Mouse (Mus musculus): ENCODE measurements around the gene Olfr1333. TPM values are rescaled to one million over a fixed set of nuclear protein-coding genes. Genes with fewer than 3 reads are reported as not detected.

Olfr1333 gene
- polyA plus RNA-seq (2017; shearing (Covaris generic)), result not detected

GRCm38 (mm10) chr4:118836179-118836578, at the start of gene Olfr1333:
Gene Olfr1333, minus strand, starts transcription at chr4:118836279.

DNA sequence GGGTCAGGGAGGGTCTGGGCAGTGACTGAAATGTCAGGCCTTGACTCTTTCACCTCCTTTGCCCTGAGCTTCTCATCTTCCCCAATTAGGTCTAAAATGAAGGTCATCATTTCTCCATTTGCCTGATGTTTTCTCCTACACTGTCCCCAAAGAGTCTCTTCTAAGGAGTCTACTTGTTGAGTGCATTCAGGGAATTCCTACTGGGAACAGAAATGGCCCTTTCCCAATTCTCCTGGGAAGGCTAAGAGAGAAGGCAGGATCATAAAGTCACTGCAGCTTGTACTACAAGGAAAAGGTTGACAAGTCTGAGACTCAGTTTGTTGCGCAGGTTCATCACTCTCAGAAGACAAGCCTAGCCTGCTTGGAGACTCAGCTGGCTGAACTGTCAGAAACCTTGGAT, 28.3 kb upstream of the Olfr1333 start, which contains the start of gene Olfr1331:
Gene Olfr1331, plus strand, starts transcription at position 301 of the 400 bp plus-strand sequence.

DNA sequence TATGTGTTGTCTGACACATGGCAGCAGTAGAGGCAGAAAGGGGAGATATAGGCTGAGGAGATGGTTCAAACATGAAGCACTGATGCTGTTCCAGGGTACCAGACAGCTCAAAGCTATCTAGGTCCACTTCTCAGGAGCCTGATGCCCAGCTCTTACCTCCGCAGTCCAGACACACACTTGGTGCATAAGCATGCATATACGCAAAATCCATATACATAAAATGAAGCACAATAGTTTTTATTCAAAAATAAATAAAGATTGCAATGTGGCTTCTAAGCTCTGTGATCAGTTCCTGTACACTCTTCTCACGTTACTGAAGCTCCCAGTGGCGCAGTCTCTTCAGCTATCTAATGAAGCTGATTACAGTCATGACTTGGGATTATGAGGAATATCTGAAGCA, 26.2 kb downstream of the Olfr1333 start, which contains the start of gene Olfr1335:
Gene Olfr1335, minus strand, starts transcription at position 101 of the 400 bp plus-strand sequence.

DNA sequence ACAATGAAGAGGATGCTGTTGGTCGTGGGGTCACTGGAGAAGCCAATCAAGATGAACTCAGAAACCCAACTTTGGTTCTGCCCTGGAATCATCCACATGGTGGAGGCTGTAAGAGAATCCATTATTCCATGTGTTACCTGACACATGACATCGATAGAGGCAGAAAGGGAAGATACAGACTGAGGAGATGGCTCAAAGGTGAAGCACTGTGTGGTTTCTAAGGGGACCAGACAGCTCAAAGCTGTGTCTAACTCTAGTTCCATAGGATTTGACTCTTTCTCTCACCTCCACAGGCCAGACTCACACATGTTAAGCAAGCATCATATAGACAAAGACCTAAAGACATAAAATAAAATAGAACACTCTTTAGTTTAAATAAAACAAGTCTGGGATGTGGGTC, 53.6 kb downstream of the Olfr1333 start, which contains the start of gene Olfr1337:
Gene Olfr1337, minus strand, starts transcription at position 101 of the 400 bp plus-strand sequence.

Other genes with a start within 250 kb of the Olfr1333 start
- under 1 TPM; 0.08 to 0.42 TPM for gene Cfap57, start 215.5 kb downstream of the Olfr1333 start, polyA plus RNA-seq (2017; shearing (Covaris generic))
- 100 to 1,000 TPM; 149 to 167 TPM for gene Ebna1bp2, start 215.5 kb downstream of the Olfr1333 start, polyA plus RNA-seq (2017; shearing (Covaris generic))
- not detected for gene Olfr62, start 177.3 kb downstream of the Olfr1333 start, polyA plus RNA-seq (2017; shearing (Covaris generic))
- gene Olfr1342, start 143.5 kb downstream of the Olfr1333 start, polyA plus RNA-seq (2017; shearing (Covaris generic)), result not detected
- 1 to 10 TPM in 1 of 2 experiments, under 1 TPM in 1; 0.43 to 2.0 TPM for gene Olfr1341, start 132.8 kb downstream of the Olfr1333 start, polyA plus RNA-seq (2017; shearing (Covaris generic))
- gene Olfr1340, start 116.1 kb downstream of the Olfr1333 start, polyA plus RNA-seq (2017; shearing (Covaris generic)), result under 1 TPM in 1 of 2 experiments, not detected in 1; 0.10 TPM
- not detected for gene Olfr1339, start 104.1 kb downstream of the Olfr1333 start, polyA plus RNA-seq (2017; shearing (Covaris generic))
- under 1 TPM in 1 of 2 experiments, not detected in 1; 0.45 TPM for gene Olfr1338, start 77.5 kb downstream of the Olfr1333 start, polyA plus RNA-seq (2017; shearing (Covaris generic))
- gene Olfr1337, start 53.7 kb downstream of the Olfr1333 start, polyA plus RNA-seq (2017; shearing (Covaris generic)), result not detected
- not detected for gene Olfr1335, start 26.3 kb downstream of the Olfr1333 start, polyA plus RNA-seq (2017; shearing (Covaris generic))
- 1 to 10 TPM in 1 of 2 experiments, under 1 TPM in 1; 0.10 to 3.5 TPM for gene Olfr1331, start 28.4 kb upstream of the Olfr1333 start, polyA plus RNA-seq (2017; shearing (Covaris generic))
- 1 to 10 TPM in 1 of 2 experiments, under 1 TPM in 1; 0.33 to 1.3 TPM for gene Olfr1330, start 52.3 kb upstream of the Olfr1333 start, polyA plus RNA-seq (2017; shearing (Covaris generic))
- gene Olfr1329, start 81.2 kb upstream of the Olfr1333 start, polyA plus RNA-seq (2017; shearing (Covaris generic)), result not detected
- gene Olfr1328, start 102.3 kb upstream of the Olfr1333 start, polyA plus RNA-seq (2017; shearing (Covaris generic)), result under 1 TPM in 1 of 2 experiments, not detected in 1; 0.22 TPM
- under 1 TPM in 1 of 2 experiments, not detected in 1; 0.23 TPM for gene Lao1, start 125.3 kb upstream of the Olfr1333 start, polyA plus RNA-seq (2017; shearing (Covaris generic))

Measured in inflammation-experienced regulatory T-cells (primary cell).